Comparison of ENCODE assay signal across 12 mouse cellular contexts in the genomic region with DNA sequence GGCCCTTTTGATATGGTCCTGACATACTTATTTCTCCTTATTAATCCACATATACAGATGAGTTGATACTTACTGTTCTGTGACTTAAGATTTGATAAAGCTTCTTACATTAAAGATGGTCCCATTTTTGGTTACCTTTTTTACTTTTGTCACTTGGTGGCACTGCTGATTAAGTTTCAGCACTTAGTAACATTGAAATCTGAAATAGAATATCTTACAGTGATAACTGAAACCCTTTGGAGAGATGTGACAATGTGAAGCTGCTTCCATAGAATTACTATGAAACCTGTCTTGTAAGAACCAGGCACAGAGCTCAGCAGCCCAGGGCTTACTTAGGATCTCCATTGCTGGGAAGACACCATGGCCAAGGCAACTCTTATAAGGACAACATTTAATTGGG.
A peak's percentile ranks its signal among the peaks of the same experiment; 100 is the strongest.
DNase-seq lines count a peak whose midpoint lies in the region; ATAC-seq and TF ChIP-seq lines count a peak whose summit lies in the region.
"Had no signal": no experiment of that assay in that cellular context is flagged by ENCODE, and none has a peak within 500 bp of the region (broad histone marks: within the 10 kb centered on the region; RNA-seq: fewer than 3 reads in every experiment).

No protein-coding gene starts in this region.

- no peak overlapping the region for H3K4me3 ChIP-seq in forebrain, embryonic 13.5 days
- H3K4me3 ChIP-seq in forebrain, embryonic 11.5 days (ENCODE audit: low read depth, low read length): no peak overlapping the region
- no peak overlapping the region for H3K4me3 ChIP-seq in layer of hippocampus, adult 2 months
- no peak overlapping the region for H3K4me3 ChIP-seq in forebrain, embryonic 16.5 days (replicated peaks; ENCODE audit: low read length)
- H3K4me3 ChIP-seq in heart, embryonic 10.5 days: no peak overlapping the region

- no peaks in the 10 kb centered on the region for H3K4me1 ChIP-seq in forebrain, embryonic 13.5 days
- no peaks in the 10 kb centered on the region for H3K4me1 ChIP-seq in forebrain, embryonic 11.5 days (replicated peaks; ENCODE audit: control insufficient read depth, insufficient read depth, low read length)
- no peaks in the 10 kb centered on the region for H3K4me1 ChIP-seq in forebrain, embryonic 16.5 days (replicated peaks; ENCODE audit: control insufficient read depth, insufficient read depth, low read length)
- H3K4me1 ChIP-seq in heart, embryonic 10.5 days: no peaks in the 10 kb centered on the region

- no peak overlapping the region for H3K27ac ChIP-seq in forebrain, embryonic 13.5 days
- no peak overlapping the region for H3K27ac ChIP-seq in forebrain, embryonic 11.5 days (ENCODE audit: low read depth, low read length)
- H3K27ac ChIP-seq in layer of hippocampus, adult 2 months: no peak overlapping the region
- no peak overlapping the region for H3K27ac ChIP-seq in forebrain, embryonic 16.5 days (ENCODE audit: low read length)
- H3K27ac ChIP-seq in heart, embryonic 10.5 days: no peak overlapping the region
- H3K27ac ChIP-seq: liver, embryonic 14.5 days had no signal

- no peak for DNase-seq in forebrain, embryonic 11.5 days (ENCODE audit: low spot score)
- peak in 1 of 2 experiments; percentile 10 for DNase-seq in layer of hippocampus, adult 2 months (ENCODE audit: low spot score in 2 of 2)
- no peak for DNase-seq in layer of hippocampus, postnatal 10 days (ENCODE audit: low spot score in 2 of 2)
- DNase-seq in 416B (ENCODE audit: low read depth): peak; percentile 35
- no peak for DNase-seq in ovary, postnatal 10 days (ENCODE audit: low spot score)
- DNase-seq in heart, embryonic 10.5 days (ENCODE audit: low spot score): no peak
- DNase-seq: cerebellum, adult 11-12 months had no signal

- ATAC-seq in forebrain, embryonic 13.5 days: peak; percentile 61
- ATAC-seq in forebrain, embryonic 11.5 days (replicated peaks; ENCODE audit: low FRiP score): no peak
- peak; percentile 85 for ATAC-seq in forebrain, embryonic 16.5 days
- ATAC-seq: activated CD4-positive, CD25-positive, alpha-beta regulatory T cell, adult 4 months; inflammation-experienced regulatory T-cells, adult 6 months had no signal

- no peak overlapping the region for H3K9ac ChIP-seq in forebrain, embryonic 13.5 days
- no peak overlapping the region for H3K9ac ChIP-seq in forebrain, embryonic 11.5 days (ENCODE audit: low read length)
- H3K9ac ChIP-seq in forebrain, embryonic 16.5 days (replicated peaks; ENCODE audit: low read depth, low read length): no peak overlapping the region
- H3K9ac ChIP-seq: liver, embryonic 14.5 days had no signal

- H3K27me3 ChIP-seq in forebrain, embryonic 13.5 days: no peaks in the 10 kb centered on the region
- H3K27me3 ChIP-seq in forebrain, embryonic 11.5 days (ENCODE audit: control insufficient read depth, insufficient read depth, low read length): no peaks in the 10 kb centered on the region
- no peaks in the 10 kb centered on the region for H3K27me3 ChIP-seq in forebrain, embryonic 16.5 days (replicated peaks; ENCODE audit: control insufficient read depth, insufficient read depth, low read length)
- no peaks in the 10 kb centered on the region for H3K27me3 ChIP-seq in heart, embryonic 10.5 days (ENCODE audit: insufficient read depth, poor library complexity, severe bottlenecking)

- TF ChIP-seq CTCF in layer of hippocampus, adult 2 months (conservative IDR thresholded peaks at IDR 0.05): peak; percentile 73

- H3K9me3 ChIP-seq in forebrain, embryonic 13.5 days (replicated peaks): no peaks in the 10 kb centered on the region
- H3K9me3 ChIP-seq in forebrain, embryonic 11.5 days (ENCODE audit: control insufficient read depth, low read length): no peaks in the 10 kb centered on the region
- no peaks in the 10 kb centered on the region for H3K9me3 ChIP-seq in forebrain, embryonic 16.5 days (ENCODE audit: control insufficient read depth, low read length)
- H3K9me3 ChIP-seq in heart, embryonic 10.5 days: no peaks in the 10 kb centered on the region

- H3K36me3 ChIP-seq in forebrain, embryonic 13.5 days (ENCODE audit: poor library complexity, severe bottlenecking): peaks cover 14% of the 10 kb centered on the region; the same call in 1 of the 2 replicates
- no peaks in the 10 kb centered on the region for H3K36me3 ChIP-seq in forebrain, embryonic 11.5 days (ENCODE audit: control insufficient read depth, insufficient read depth, low read length)
- H3K36me3 ChIP-seq in forebrain, embryonic 16.5 days (ENCODE audit: control insufficient read depth, insufficient read depth): peaks cover 2% of the 10 kb centered on the region; the same call in 1 of the 2 replicates
- H3K36me3 ChIP-seq in heart, embryonic 10.5 days: peaks cover 7% of the 10 kb centered on the region; the same call in 1 of the 2 replicates

- H3K4me2 ChIP-seq in forebrain, embryonic 13.5 days: no peak overlapping the region
- no peak overlapping the region for H3K4me2 ChIP-seq in forebrain, embryonic 11.5 days (ENCODE audit: low read depth, low read length, severe bottlenecking)
- H3K4me2 ChIP-seq in forebrain, embryonic 16.5 days (ENCODE audit: low read length): no peak overlapping the region
